Mouse (Mus musculus): ENCODE data around the gene Ankrd55.

DNA sequence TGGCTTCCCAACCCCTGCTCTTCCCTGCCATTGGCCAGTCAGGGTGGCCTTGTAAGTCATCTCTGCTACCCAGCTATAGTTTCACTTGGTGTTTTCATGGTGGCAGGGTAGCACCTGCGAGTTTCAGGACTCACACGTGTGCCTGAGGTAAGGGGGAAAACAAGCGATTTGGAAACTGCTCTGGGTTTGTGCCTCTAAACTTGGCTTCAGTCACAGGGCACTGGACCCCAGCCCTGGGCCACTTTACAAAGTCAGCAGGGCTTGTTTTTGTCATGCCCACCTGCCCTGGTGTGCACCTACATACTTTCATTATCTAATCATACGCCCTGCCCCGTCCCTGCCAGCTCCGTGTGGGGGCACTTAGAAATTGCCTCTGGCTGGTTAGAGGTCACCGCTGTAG, 61.2 kb downstream of the Ankrd55 start:
- TF ChIP-seq CTCF (IDR thresholded peaks at IDR 0.05; ENCODE audit: low read depth, low read length) (no peak), POLR2A (IDR thresholded peaks at IDR 0.05; ENCODE audit: insufficient read depth, low read length) (no peak)
